Mouse (Mus musculus): ENCODE measurements at regions not wholly inside any gene's neighbourhood (a gene's known extent, or its start where the extent isn't known, plus 50 kb on each side); places are given as distances from the start of the nearest gene placed in this dataset.

GRCm38 (mm10) chr6:31995977-31996376 lies 54.1 kb upstream of the 1700012A03Rik start:
- DNase-seq (ENCODE audit: low read depth) = no peak

GRCm38 (mm10) chr6:31995249-31995648 lies 54.8 kb upstream of the 1700012A03Rik start:
- DNase-seq (ENCODE audit: low read depth) = no peak

- no peak for DNase-seq (ENCODE audit: low read depth)
Measured at GRCm38 (mm10) chr6:31985698-31986097, 64.3 kb upstream of the 1700012A03Rik start.

- DNase-seq (ENCODE audit: low read depth) = no peak
Measured at GRCm38 (mm10) chr6:31976705-31977104, 73.3 kb upstream of the 1700012A03Rik start.

GRCm38 (mm10) chr6:31948063-31948481 lies 102.0 kb upstream of the 1700012A03Rik start:
- no peak for DNase-seq (ENCODE audit: low read depth)

GRCm38 (mm10) chr6:31946572-31946971 lies 103.5 kb upstream of the 1700012A03Rik start:
- DNase-seq (ENCODE audit: low read depth) = no peak

- no peak for DNase-seq (ENCODE audit: low read depth)
Measured at GRCm38 (mm10) chr6:31945347-31945746, 104.7 kb upstream of the 1700012A03Rik start.

GRCm38 (mm10) chr6:31944546-31944945 lies 105.5 kb upstream of the 1700012A03Rik start:
- no peak for DNase-seq (ENCODE audit: low read depth)

- no peak for DNase-seq (ENCODE audit: low read depth)
Measured at GRCm38 (mm10) chr6:31942696-31943095, 107.3 kb upstream of the 1700012A03Rik start.

- peak; percentile 65 for DNase-seq (ENCODE audit: low read depth)
Measured at GRCm38 (mm10) chr6:31938216-31938814, 111.7 kb upstream of the 1700012A03Rik start.

GRCm38 (mm10) chr6:31937146-31937545 lies 112.9 kb upstream of the 1700012A03Rik start:
- DNase-seq (ENCODE audit: low read depth) = no peak

GRCm38 (mm10) chr6:31934826-31935225 lies 115.2 kb upstream of the 1700012A03Rik start:
- DNase-seq (ENCODE audit: low read depth) = no peak

- no peak for DNase-seq (ENCODE audit: low read depth)
Measured at GRCm38 (mm10) chr6:31933956-31934355, 116.1 kb upstream of the 1700012A03Rik start.

GRCm38 (mm10) chr6:31933364-31933763 lies 116.7 kb upstream of the 1700012A03Rik start:
- DNase-seq (ENCODE audit: low read depth) = no peak

GRCm38 (mm10) chr6:31931116-31931515 lies 118.9 kb upstream of the 1700012A03Rik start:
- no peak for DNase-seq (ENCODE audit: low read depth)

GRCm38 (mm10) chr6:31929165-31929564 lies 120.9 kb upstream of the 1700012A03Rik start:
- no peak for DNase-seq (ENCODE audit: low read depth)

GRCm38 (mm10) chr6:31927181-31927580 lies 122.9 kb upstream of the 1700012A03Rik start:
- DNase-seq (ENCODE audit: low read depth) = no peak

- no peak for DNase-seq (ENCODE audit: low read depth)
Measured at GRCm38 (mm10) chr6:31924669-31925046, 125.4 kb upstream of the 1700012A03Rik start.

- no peak for DNase-seq (ENCODE audit: low read depth)
Measured at GRCm38 (mm10) chr6:31923951-31924668, 125.9 kb upstream of the 1700012A03Rik start.

GRCm38 (mm10) chr6:31921561-31922152 lies 128.4 kb upstream of the 1700012A03Rik start:
- DNase-seq (ENCODE audit: low read depth) = no peak

GRCm38 (mm10) chr6:31917411-31918131 lies 132.5 kb upstream of the 1700012A03Rik start:
- DNase-seq (ENCODE audit: low read depth) = no peak

GRCm38 (mm10) chr6:31901791-31902190 lies 148.3 kb upstream of the 1700012A03Rik start:
- no peak for DNase-seq (ENCODE audit: low read depth)

- no peak for DNase-seq (ENCODE audit: low read depth)
Measured at GRCm38 (mm10) chr6:31899055-31899454, 151.0 kb upstream of the 1700012A03Rik start.
